Mouse (Mus musculus) brain, embryonic 14.5 days (tissue): ENCODE measurements around the gene Mob3b.

ENCODE experiments used
- CTCF ChIP-seq: fragments of 200-500 bp; IDR thresholded peaks from 2 replicates; pipeline ENCODE4 v1.5.1; 2012; ENCODE audit warnings: inconsistent platforms, mild to moderate bottlenecking, moderate library complexity, borderline replicate concordance; ENCODE audit not compliant: insufficient read depth, insufficient read length; ENCODE audit errors: extremely low read depth
- POLR2A ChIP-seq: fragments of 200-500 bp; IDR thresholded peaks from 2 replicates; pipeline ENCODE4 v1.6.1; 2012; ENCODE audit warnings: mild to moderate bottlenecking, inconsistent platforms, borderline replicate concordance; ENCODE audit not compliant: poor library complexity, insufficient read depth, insufficient read length, severe bottlenecking; ENCODE audit errors: extremely low read depth

DNA sequence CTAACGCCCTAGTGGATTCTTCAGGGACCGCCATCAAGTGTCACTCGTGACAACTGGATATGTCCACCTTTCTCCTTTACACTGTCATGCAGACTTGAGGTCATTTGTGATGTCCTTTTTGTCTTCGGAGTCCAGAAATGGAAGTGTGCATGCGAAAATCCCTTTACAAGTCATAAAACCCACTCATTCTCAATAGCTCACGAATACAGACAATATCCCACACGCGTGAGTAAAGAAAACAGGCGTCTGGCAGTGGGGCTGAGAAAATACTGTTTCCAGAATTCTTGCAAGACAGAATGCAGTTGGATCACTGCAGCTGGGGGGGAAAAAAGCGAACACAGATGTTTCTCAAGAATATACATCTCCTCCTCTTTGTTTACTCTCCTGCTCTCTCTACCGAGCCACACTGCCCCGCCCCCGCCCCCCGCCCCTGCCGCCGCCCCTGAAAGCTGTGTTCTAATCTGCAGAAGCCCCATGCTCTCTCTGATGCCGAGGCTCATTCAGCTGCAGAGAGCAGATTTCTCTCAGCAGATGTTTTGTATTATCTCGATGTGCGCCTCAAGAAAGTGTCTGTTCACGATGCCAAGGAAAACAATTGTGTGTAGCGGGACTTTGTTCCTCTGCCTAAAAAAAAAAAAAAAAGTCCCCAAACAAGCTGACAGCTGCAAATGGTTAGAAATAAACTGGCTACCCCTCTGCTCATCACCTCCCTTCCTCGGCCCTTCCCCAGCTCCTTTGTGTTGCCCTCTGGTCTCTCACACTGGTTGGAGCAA, 164.2 kb downstream of the Mob3b start:
- no peak for TF ChIP-seq POLR2A
- TF ChIP-seq CTCF: no peak
